Mouse (Mus musculus): ENCODE results near the gene Adam20. TPM values are rescaled to one million over a fixed set of nuclear protein-coding genes. Genes with fewer than 3 reads are reported as not detected.
"Not testable (repeated sequence)": the region's sequence is repeated elsewhere in the genome, so short reads cannot be mapped to it uniquely, and the experiment has no call there.

Adam20 gene
- not detected for total RNA-seq (2021)
- long read RNA-seq, experiment 1 = 0 reads
- long read RNA-seq, experiment 2 = 0 reads

DNA sequence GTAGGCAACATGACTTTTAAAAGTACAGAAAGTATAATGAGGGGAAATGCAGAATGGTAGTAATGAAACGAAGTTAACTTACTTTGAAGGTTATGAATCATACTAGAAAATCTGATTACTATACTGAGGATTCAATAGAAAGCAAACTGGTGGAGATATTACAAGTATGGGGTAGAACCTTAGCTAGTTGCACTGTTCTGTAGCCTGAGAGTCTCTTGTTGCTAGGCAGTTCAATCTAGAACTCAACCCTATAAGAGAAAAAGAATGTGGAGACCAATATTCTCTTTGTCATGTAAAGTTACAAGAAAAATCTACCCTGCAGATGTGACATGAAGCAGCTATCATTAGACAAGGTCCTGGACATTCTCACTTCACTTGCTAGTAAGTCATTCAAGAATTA lies at the start of gene Adam20:
TSS of gene Adam20 (plus strand) at position 301 of the 400 bp plus-strand sequence.
- DNase-seq (ENCODE audit: low spot score in 2 of 2); intact Hi-C loops (cut with DNase I): not testable (repeated sequence)

DNA sequence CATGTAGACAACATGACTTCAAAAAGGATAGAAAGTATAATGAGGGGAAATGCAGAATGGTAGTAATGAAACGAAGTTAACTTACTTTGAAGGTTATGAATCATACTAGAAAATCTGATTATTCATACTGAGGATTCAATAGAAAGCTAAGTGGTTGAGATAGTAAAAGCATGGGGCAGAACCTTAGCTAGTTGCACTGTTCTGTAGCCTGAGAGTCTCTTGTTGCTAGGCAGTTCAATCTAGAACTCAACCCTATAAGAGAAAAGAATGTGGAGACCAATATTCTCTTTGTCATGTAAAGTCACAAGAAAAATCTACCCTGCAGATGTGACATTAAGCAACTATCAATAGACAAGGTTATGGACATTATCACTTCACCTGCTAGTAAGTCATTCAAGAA lies 41.2 kb upstream of the Adam20 start, which contains the start of gene Adam25:
TSS of gene Adam25 (plus strand) at position 301 of the 400 bp plus-strand sequence.
- intact Hi-C loops (cut with DNase I); DNase-seq (ENCODE audit: low spot score in 2 of 2): not testable (repeated sequence)

- intact Hi-C loops (cut with DNase I) = no loop called here
- DNase-seq (ENCODE audit: low spot score in 2 of 2) = no peak
Observed at GRCm38 (mm10) chr8:40783320-40783719, 9.8 kb upstream of the Adam20 start.

- intact Hi-C loops (cut with DNase I) = no loop called here
- DNase-seq (ENCODE audit: low spot score in 2 of 2) = no peak
Observed at GRCm38 (mm10) chr8:40803379-40804079, 10.5 kb downstream of the Adam20 start.

Other genes starting within 250 kb of the Adam20 start
- gene Adam24, start 118.2 kb upstream of the Adam20 start, total RNA-seq (2021) = not detected
- gene Adam25, start 41.1 kb upstream of the Adam20 start, total RNA-seq (2021) = not detected
- gene Adam39, start 29.7 kb downstream of the Adam20 start, total RNA-seq (2021) = not detected

Measured in left cerebral cortex, postnatal 14 days (tissue).